Mouse (Mus musculus): ENCODE results near the gene Dgcr6. TPM values are rescaled to one million over a fixed set of nuclear protein-coding genes. Genes with fewer than 3 reads are reported as not detected.
A peak's percentile ranks its signal among the peaks of the same experiment; 100 is the strongest.
"Not testable (repeated sequence)": the region's sequence is repeated elsewhere in the genome, so short reads cannot be mapped to it uniquely, and the experiment has no call there.

The Dgcr6 gene
- 26.1 and 34.5 TPM in 2 replicates for polyA plus RNA-seq (2011; ENCODE audit: insufficient read length, low read depth, missing spikeins)

DNA sequence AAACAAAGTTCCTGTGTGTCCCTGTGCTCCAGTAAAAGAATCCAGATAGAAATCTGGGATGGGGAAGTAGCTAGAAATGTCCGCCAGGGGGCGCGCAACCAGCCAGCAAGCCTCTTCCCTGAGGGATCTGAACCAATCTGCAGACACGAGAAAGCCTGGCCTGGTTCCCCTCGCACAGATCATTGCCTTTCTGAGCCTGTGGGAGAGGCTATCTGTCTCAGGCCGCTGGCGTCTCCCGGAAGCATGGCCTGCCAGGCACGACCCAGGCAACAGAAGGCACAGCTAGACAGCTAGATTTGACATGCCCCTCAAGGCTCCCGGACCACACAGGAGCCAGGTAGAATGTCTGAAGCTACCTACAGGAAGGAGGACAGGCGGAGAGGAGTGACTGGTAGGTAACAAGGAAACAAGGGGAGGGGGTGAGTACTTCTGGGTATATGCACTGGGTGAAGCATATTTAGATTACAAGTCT is at the start of gene Dgcr6:
Gene Dgcr6 (plus strand): TSS at position 130 of the 472 bp plus-strand sequence.
- TF ChIP-seq CTCF (IDR thresholded peaks at IDR 0.05; ENCODE audit: borderline replicate concordance, insufficient read depth, low read length) (peak; percentile 64), POLR2A (IDR thresholded peaks at IDR 0.05; ENCODE audit: low read depth, low read length) (no peak)
- Histone ChIP-seq H3K27ac (ENCODE audit: insufficient read depth, low read length) (no peak within 1 kb of the TSS), H3K4me1 (ENCODE audit: control insufficient read depth, insufficient read depth, low read length) (no peaks in the 10 kb centered on the region), H3K4me3 (ENCODE audit: insufficient read depth, low read length) (no peak within 1 kb of the TSS)

DNA sequence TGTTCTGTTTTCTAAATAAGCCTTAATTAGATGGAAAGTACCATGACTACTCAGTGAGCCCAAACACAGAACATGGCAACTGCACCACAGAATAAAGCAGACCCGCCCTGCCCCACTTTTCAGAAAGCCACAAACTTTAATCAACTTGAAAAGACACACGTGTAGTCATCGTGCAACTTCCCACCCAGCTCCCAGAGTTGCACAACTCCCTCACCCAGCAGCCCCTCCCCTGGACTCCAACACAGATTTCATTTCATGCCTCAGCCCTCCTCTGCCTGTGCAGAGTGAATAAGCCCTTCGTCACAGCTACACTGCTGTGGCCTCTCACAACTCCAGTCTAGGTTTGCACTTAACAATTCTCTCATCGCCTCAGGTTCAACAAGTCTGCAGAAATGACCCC is 48.1 kb upstream of the Dgcr6 start:
- Histone ChIP-seq H3K4me3 (ENCODE audit: insufficient read depth, low read length) (no peak overlapping the region), H3K4me1 (ENCODE audit: control insufficient read depth, insufficient read depth, low read length) (no peaks in the 10 kb centered on the region), H3K27ac (ENCODE audit: insufficient read depth, low read length) (no peak overlapping the region)
- no peak for TF ChIP-seq CTCF (IDR thresholded peaks at IDR 0.05; ENCODE audit: borderline replicate concordance, insufficient read depth, low read length)

DNA sequence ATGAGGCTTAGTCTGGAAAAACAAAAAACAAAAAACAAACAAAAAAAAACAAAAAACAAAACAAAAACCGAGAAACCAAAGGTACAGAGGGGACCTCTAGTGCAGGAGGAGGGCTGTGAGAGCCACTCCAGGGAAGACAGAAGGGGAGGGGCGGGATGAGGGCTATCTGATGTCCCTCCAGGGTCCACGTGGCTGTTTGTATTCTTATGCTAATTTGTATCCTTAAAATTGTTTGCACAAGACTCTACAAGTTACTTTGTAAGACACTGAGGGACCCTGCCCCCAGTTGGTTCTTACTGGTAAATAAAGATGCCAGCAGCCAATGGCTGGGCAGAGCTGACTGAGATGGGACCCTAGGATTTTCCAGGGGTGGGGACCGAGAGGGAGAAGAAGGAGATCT is 45.6 kb upstream of the Dgcr6 start:
- Histone ChIP-seq H3K4me1 (ENCODE audit: control insufficient read depth, insufficient read depth, low read length) (no peaks in the 10 kb centered on the region), H3K4me3 (ENCODE audit: insufficient read depth, low read length) (no peak overlapping the region), H3K27ac (ENCODE audit: insufficient read depth, low read length) (no peak overlapping the region)
- TF ChIP-seq POLR2A (IDR thresholded peaks at IDR 0.05; ENCODE audit: low read depth, low read length), result no peak
- TF ChIP-seq CTCF (IDR thresholded peaks at IDR 0.05; ENCODE audit: borderline replicate concordance, insufficient read depth, low read length), result no peak

DNA sequence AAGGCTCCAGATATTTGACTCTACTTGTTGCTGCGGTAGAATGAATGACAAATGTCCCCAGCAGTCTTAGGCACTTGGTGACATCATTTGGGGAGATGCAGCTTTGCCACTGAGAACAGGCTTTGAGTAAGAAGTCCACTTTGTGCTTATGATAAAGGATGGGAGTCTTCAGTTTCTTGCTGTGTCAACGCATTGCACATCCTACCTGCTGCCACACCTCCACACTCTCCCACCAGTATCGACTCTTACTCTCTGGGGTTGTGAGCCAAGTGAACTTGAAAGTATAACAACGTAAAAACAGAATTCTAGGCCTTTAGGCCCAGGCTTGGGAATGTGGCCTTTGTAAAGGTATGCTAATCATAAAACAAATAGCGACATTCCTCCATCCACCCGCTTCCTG is 41.6 kb upstream of the Dgcr6 start:
- Histone ChIP-seq H3K4me3 (ENCODE audit: insufficient read depth, low read length) (no peak overlapping the region), H3K4me1 (ENCODE audit: control insufficient read depth, insufficient read depth, low read length) (no peaks in the 10 kb centered on the region), H3K27ac (ENCODE audit: insufficient read depth, low read length) (no peak overlapping the region)
- TF ChIP-seq POLR2A (IDR thresholded peaks at IDR 0.05; ENCODE audit: low read depth, low read length) (no peak), CTCF (IDR thresholded peaks at IDR 0.05; ENCODE audit: borderline replicate concordance, insufficient read depth, low read length) (no peak)

DNA sequence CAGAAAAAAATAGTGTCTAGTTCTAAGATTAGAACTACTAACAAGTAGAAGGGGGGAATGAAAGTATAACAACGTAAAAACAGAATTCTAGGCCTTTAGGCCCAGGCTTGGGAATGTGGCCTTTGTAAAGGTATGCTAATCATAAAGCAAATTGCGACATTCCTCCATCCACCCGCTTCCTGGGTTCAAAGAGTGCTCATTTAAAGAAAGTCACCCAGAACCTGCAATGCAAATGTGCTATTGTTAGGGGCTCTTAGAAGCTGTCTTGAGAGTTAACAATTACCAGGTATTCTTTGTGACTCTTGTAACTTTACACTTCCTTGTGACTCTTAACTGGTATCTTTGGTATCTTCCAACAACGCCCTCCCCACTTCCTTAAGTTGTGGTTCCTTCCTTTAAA is 36.2 kb upstream of the Dgcr6 start:
- H3K27ac ChIP-seq (ENCODE audit: insufficient read depth, low read length); H3K4me3 ChIP-seq (ENCODE audit: insufficient read depth, low read length); H3K4me1 ChIP-seq (ENCODE audit: control insufficient read depth, insufficient read depth, low read length): not testable (repeated sequence)

DNA sequence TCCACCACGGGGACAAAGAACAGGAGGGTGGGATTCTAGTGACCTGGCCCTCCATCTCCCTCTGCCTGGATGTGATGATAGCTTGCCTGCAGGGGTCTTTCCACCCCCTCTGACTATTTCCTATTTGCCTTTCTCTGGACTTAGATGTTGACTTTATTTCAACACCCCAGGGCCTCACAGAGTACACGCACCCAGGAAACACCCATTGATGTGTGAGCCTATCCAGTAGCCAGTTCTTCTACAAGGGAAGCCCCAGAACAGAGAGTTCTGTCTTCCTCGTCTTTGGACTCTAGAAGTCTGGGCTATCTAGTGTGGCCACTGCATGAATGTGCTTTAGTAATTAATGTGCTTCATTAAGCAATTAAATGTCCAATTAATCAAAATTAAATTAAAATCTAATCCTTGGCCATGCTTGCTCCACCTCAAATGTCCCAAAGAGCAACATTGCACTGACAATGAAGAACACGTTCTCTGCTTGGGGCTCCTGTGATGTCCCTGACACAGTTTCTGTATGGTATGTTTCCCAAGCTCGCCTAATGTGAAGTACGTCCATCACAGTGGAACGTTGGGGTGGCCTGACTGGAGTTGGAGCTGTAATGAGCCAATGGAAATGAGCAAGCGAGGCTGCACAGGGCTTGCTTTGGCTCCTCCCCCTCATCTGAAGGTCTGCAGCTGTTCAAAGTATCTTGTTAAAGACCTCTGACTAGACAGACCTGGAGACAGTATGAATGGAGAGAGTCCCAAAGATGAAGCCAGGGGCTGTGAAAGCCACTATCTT is 29.7 kb upstream of the Dgcr6 start:
- no peak for TF ChIP-seq CTCF (IDR thresholded peaks at IDR 0.05; ENCODE audit: borderline replicate concordance, insufficient read depth, low read length)
- no peak for TF ChIP-seq POLR2A (IDR thresholded peaks at IDR 0.05; ENCODE audit: low read depth, low read length)
- Histone ChIP-seq H3K27ac (ENCODE audit: insufficient read depth, low read length) (no peak overlapping the region), H3K4me1 (ENCODE audit: control insufficient read depth, insufficient read depth, low read length) (no peaks in the 10 kb centered on the region), H3K4me3 (ENCODE audit: insufficient read depth, low read length) (no peak overlapping the region)

DNA sequence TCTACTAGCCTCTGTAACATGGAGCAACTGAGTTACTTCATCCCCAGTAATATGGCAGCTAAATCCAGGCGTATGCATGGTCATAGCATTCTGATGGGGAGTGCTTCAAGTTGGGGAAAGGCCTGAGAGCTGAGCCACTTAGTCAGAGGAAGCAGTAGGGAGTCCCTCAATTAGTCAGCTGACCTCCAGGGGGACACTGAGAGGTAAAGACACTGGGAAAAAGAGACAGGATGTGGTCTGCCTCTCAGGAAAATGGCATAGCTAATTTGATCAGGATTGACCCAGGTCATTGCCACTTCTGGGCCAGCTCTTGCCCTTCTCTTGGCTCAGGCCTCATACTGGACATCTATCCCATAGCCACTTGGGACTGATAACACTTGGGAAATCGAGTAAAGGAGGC is 25.3 kb upstream of the Dgcr6 start:
- no peaks in the 10 kb centered on the region for H3K4me1 ChIP-seq (ENCODE audit: control insufficient read depth, insufficient read depth, low read length)
- H3K4me3 ChIP-seq (ENCODE audit: insufficient read depth, low read length), result no peak overlapping the region
- no peak overlapping the region for H3K27ac ChIP-seq (ENCODE audit: insufficient read depth, low read length)
- TF ChIP-seq POLR2A (IDR thresholded peaks at IDR 0.05; ENCODE audit: low read depth, low read length), result no peak
- no peak for TF ChIP-seq CTCF (IDR thresholded peaks at IDR 0.05; ENCODE audit: borderline replicate concordance, insufficient read depth, low read length)

DNA sequence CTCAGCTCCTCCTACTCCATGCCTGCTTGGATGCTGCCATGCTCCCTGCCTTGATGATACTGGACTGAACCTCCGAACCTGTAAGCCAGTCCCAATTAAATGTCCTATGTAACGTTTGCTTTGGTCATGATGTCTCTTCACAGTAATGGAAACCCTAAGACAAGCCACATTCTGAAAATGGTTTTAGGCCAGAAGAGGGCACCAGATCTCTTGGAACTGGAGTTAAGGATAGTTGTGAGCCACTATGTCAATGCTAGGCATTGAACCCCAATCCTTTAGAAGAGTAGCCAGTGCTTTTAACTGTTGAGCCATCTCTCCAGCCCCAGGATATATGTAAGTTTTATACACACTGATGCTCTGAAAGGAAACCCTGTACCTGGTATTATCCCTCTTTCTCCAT is 20.9 kb upstream of the Dgcr6 start:
- TF ChIP-seq POLR2A (IDR thresholded peaks at IDR 0.05; ENCODE audit: low read depth, low read length) (no peak), CTCF (IDR thresholded peaks at IDR 0.05; ENCODE audit: borderline replicate concordance, insufficient read depth, low read length) (no peak)
- Histone ChIP-seq H3K4me1 (ENCODE audit: control insufficient read depth, insufficient read depth, low read length) (no peaks in the 10 kb centered on the region), H3K4me3 (ENCODE audit: insufficient read depth, low read length) (no peak overlapping the region), H3K27ac (ENCODE audit: insufficient read depth, low read length) (no peak overlapping the region)

DNA sequence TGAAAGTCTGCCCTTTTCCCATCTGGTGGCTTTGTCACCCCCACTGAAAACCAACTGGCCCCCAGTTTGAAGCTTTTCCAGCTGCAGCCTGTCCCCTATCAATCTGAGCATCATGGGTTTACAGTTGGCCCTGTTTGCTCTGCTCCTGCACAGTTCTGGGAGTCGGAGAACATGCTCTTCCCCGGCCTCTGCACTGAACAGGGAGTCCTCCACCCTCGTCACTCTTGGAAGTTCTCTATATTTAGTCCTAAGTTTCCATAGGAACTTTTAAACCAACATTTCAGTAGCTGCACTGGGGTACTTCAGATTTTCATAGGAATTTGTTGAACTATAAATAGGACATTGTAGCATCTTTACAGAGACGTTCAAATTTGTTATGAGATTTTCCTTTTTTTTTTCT is 19.4 kb upstream of the Dgcr6 start:
- H3K4me3 ChIP-seq (ENCODE audit: insufficient read depth, low read length), result no peak overlapping the region
- H3K4me1 ChIP-seq (ENCODE audit: control insufficient read depth, insufficient read depth, low read length), result no peaks in the 10 kb centered on the region
- H3K27ac ChIP-seq (ENCODE audit: insufficient read depth, low read length), result no peak overlapping the region
- no peak for TF ChIP-seq POLR2A (IDR thresholded peaks at IDR 0.05; ENCODE audit: low read depth, low read length)
- TF ChIP-seq CTCF (IDR thresholded peaks at IDR 0.05; ENCODE audit: borderline replicate concordance, insufficient read depth, low read length), result no peak

DNA sequence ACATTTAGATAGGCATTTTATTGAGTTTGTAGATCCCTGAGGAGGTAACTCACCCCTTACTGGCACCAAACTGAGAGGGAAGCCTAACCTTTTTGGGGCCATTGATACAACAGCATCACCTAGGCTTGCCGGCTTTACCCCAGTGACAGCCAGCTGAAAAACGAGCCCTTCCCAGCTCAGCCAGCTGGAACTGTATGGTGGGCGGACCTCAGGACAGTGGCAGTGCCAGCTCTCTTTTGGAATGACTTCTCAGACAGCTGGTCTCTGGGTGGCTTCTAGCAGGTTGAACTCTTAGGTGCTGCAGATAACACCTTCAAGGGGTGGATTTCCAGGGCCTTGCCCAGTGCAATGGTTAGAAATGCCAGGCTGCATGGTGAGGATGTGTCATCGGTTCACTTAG is 18.4 kb upstream of the Dgcr6 start:
- Histone ChIP-seq H3K4me1 (ENCODE audit: control insufficient read depth, insufficient read depth, low read length) (no peaks in the 10 kb centered on the region), H3K4me3 (ENCODE audit: insufficient read depth, low read length) (no peak overlapping the region), H3K27ac (ENCODE audit: insufficient read depth, low read length) (no peak overlapping the region)
- TF ChIP-seq CTCF (IDR thresholded peaks at IDR 0.05; ENCODE audit: borderline replicate concordance, insufficient read depth, low read length) (no peak), POLR2A (IDR thresholded peaks at IDR 0.05; ENCODE audit: low read depth, low read length) (no peak)
